Mouse (Mus musculus) lung, postnatal 0 days (tissue): ENCODE measurements at regions not wholly inside any gene's neighbourhood (a gene's known extent, or its start where the extent isn't known, plus 50 kb on each side); places are given as distances from the start of the nearest gene placed in this dataset.

Experiments used
- ATAC-seq: fragments of 200-750 bp; cut with Nextera tagmentation; 2 replicates; pipeline ENCODE4 v1.8.0; 2017; ENCODE audit warnings: moderate library complexity
- DNase-seq: peaks from one replicate; pipeline ENCODE4 v3.0.0-alpha.2; 2016; ENCODE audit warnings: low spot score
- H3K27ac ChIP-seq: fragments of 300-500 bp; sonication (generic); 2 replicates; pipeline ENCODE4 v1.5.1; 2014; ENCODE audit warnings: antibody characterized with exemption, mild to moderate bottlenecking, low read length, mixed read lengths
- H3K27me3 ChIP-seq: fragments of 300-500 bp; sonication (generic); replicated peaks from 2 replicates; pipeline ENCODE4 v1.6.1; 2014; ENCODE audit warnings: low read length, mixed read lengths; ENCODE audit not compliant: insufficient read depth
- H3K36me3 ChIP-seq: fragments of 300-500 bp; sonication (generic); 2 replicates; pipeline ENCODE4 v1.6.1; 2014; ENCODE audit warnings: low read length, mixed read lengths; ENCODE audit not compliant: insufficient read depth
- H3K4me1 ChIP-seq: fragments of 300-500 bp; sonication (generic); 2 replicates; pipeline ENCODE4 v1.6.1; 2014; ENCODE audit warnings: antibody characterized with exemption, low read depth, low read length, mixed read lengths; ENCODE audit not compliant: insufficient read depth
- H3K4me2 ChIP-seq: fragments of 300-500 bp; sonication (generic); replicated peaks from 2 replicates; pipeline ENCODE4 v1.6.1; 2014; ENCODE audit warnings: low read depth, mild to moderate bottlenecking, low read length, moderate library complexity, mixed read lengths
- H3K4me3 ChIP-seq: fragments of 300-500 bp; sonication (generic); 2 replicates; pipeline ENCODE4 v1.5.1; 2014; ENCODE audit warnings: low read depth, low read length
- H3K9ac ChIP-seq: fragments of 300-500 bp; sonication (generic); replicated peaks from 2 replicates; pipeline ENCODE4 v1.6.1; 2014; ENCODE audit warnings: low read depth, mild to moderate bottlenecking
- H3K9me3 ChIP-seq: fragments of 300-500 bp; sonication (generic); 2 replicates; pipeline ENCODE4 v1.6.1; 2016; ENCODE audit warnings: low read length, mixed read lengths
- CTCF ChIP-seq: IDR thresholded peaks from 2 replicates; pipeline ENCODE4 v1.5.1; 2016; ENCODE audit warnings: antibody characterized with exemption, mild to moderate bottlenecking
- EP300 ChIP-seq: IDR thresholded peaks from 2 replicates; pipeline ENCODE4 v1.6.1; 2016; ENCODE audit warnings: antibody characterized with exemption, mild to moderate bottlenecking, control low read depth
- WGBS: fragments of 180-500 bp; shearing (Covaris S2); extraction: QIAGEN DNeasy Blood & Tissue Kit; methylation state at CpG from one replicate; pipeline ENCODE4 v1.1.7; 2014; 5-methylcytosine and 5-hydroxymethylcytosine counted together

- 75% methylated on average over 3 of the region's 3 CpGs for WGBS
- H3K36me3 ChIP-seq: no peaks in the 10 kb centered on the region
- no peak for ATAC-seq
- H3K27ac ChIP-seq: no peak overlapping the region
- H3K9me3 ChIP-seq: no peaks in the 10 kb centered on the region
- no peak overlapping the region for H3K4me2 ChIP-seq
- no peaks in the 10 kb centered on the region for H3K27me3 ChIP-seq
- H3K4me3 ChIP-seq: no peak overlapping the region
- DNase-seq: no peak
- H3K9ac ChIP-seq: no peak overlapping the region
- TF ChIP-seq EP300 (no peak), CTCF (no peak)
- H3K4me1 ChIP-seq: no peaks in the 10 kb centered on the region
Observed at GRCm38 (mm10) chr14:106760150-106760549, 654.2 kb downstream of the Trim52 start.

- H3K4me1 ChIP-seq: no peaks in the 10 kb centered on the region
- ATAC-seq: no peak
- H3K36me3 ChIP-seq: no peaks in the 10 kb centered on the region
- H3K9me3 ChIP-seq: no peaks in the 10 kb centered on the region
- H3K4me2 ChIP-seq: no peak overlapping the region
- DNase-seq: no peak
- H3K9ac ChIP-seq: no peak overlapping the region
- TF ChIP-seq EP300 (no peak), CTCF (no peak)
- H3K4me3 ChIP-seq: no peak overlapping the region
- WGBS: 49% methylated on average over 2 of the region's 2 CpGs
- H3K27ac ChIP-seq: no peak overlapping the region
- no peaks in the 10 kb centered on the region for H3K27me3 ChIP-seq
Observed at GRCm38 (mm10) chr14:106763089-106763605, 657.1 kb downstream of the Trim52 start.

- no peaks in the 10 kb centered on the region for H3K4me1 ChIP-seq
- H3K9ac ChIP-seq: no peak overlapping the region
- DNase-seq (no peak), ATAC-seq (no peak)
- no peak overlapping the region for H3K4me2 ChIP-seq
- WGBS: 63% methylated on average over 8 of the region's 8 CpGs
- no peak overlapping the region for H3K4me3 ChIP-seq
- no peaks in the 10 kb centered on the region for H3K27me3 ChIP-seq
- no peaks in the 10 kb centered on the region for H3K36me3 ChIP-seq
- H3K27ac ChIP-seq: no peak overlapping the region
- H3K9me3 ChIP-seq: no peaks in the 10 kb centered on the region
- TF ChIP-seq CTCF (peak; percentile 54), EP300 (no peak)
Observed at GRCm38 (mm10) chr14:106765884-106766467, 660.0 kb downstream of the Trim52 start.
